Mouse (Mus musculus) heart, postnatal 0 days (tissue): ENCODE data around the gene Sap18. TPM values are rescaled to one million over a fixed set of nuclear protein-coding genes. Genes with fewer than 3 reads are reported as not detected.
"Not testable (repeated sequence)": the region's sequence is repeated elsewhere in the genome, so short reads cannot be mapped to it uniquely, and the experiment has no call there.

ENCODE experiments used
- ATAC-seq: fragments of 200-750 bp; cut with Nextera tagmentation; 2 replicates; pipeline ENCODE4 v1.8.0; 2017; ENCODE audit warnings: low read depth, moderate number of reproducible peaks, moderate library complexity; ENCODE audit not compliant: insufficient read depth
- DNase-seq: peaks from one replicate; pipeline ENCODE4 v3.0.0-alpha.2; 2016; ENCODE audit warnings: low spot score
- H3K27ac ChIP-seq: fragments of 300-500 bp; sonication (generic); 2 replicates; pipeline ENCODE4 v1.5.1; 2014; ENCODE audit warnings: low read depth, mild to moderate bottlenecking
- H3K27me3 ChIP-seq: fragments of 300-500 bp; sonication (generic); 2 replicates; pipeline ENCODE4 v1.6.1; 2014; ENCODE audit warnings: low read length, mixed read lengths; ENCODE audit not compliant: control insufficient read depth, insufficient read depth
- H3K36me3 ChIP-seq: fragments of 300-500 bp; sonication (generic); replicated peaks from 2 replicates; pipeline ENCODE4 v1.6.1; 2014; ENCODE audit warnings: low read length, mixed read lengths; ENCODE audit not compliant: control insufficient read depth, insufficient read depth
- H3K4me1 ChIP-seq: fragments of 300-500 bp; sonication (generic); 2 replicates; pipeline ENCODE4 v1.6.1; 2014; ENCODE audit warnings: antibody characterized with exemption; ENCODE audit not compliant: control insufficient read depth, insufficient read depth
- H3K4me2 ChIP-seq: fragments of 300-500 bp; sonication (generic); 2 replicates; pipeline ENCODE4 v1.6.1; 2014; ENCODE audit warnings: low read depth, mild to moderate bottlenecking, low read length, moderate library complexity
- H3K4me3 ChIP-seq: fragments of 300-500 bp; sonication (generic); 2 replicates; pipeline ENCODE4 v1.5.1; 2014; ENCODE audit warnings: low read depth, low read length
- H3K9ac ChIP-seq: fragments of 300-500 bp; sonication (generic); replicated peaks from 2 replicates; pipeline ENCODE4 v1.6.1; 2014; ENCODE audit warnings: low read depth, low read length, mixed read lengths
- H3K9me3 ChIP-seq: fragments of 300-500 bp; sonication (generic); replicated peaks from 2 replicates; pipeline ENCODE4 v1.6.1; 2016; ENCODE audit warnings: low read length; ENCODE audit not compliant: control insufficient read depth
- CTCF ChIP-seq: IDR thresholded peaks from 2 replicates; pipeline ENCODE4 v1.5.1; 2016; ENCODE audit warnings: antibody characterized with exemption, control low read depth, low read depth
- EP300 ChIP-seq: IDR thresholded peaks from 2 replicates; pipeline ENCODE4 v1.6.1; 2016; ENCODE audit warnings: antibody characterized with exemption, low read depth
- WGBS: fragments of 180-500 bp; shearing (Covaris S2); extraction: QIAGEN DNeasy Blood & Tissue Kit; methylation state at CpG from one replicate; pipeline ENCODE4 v1.1.7; 2014; 5-methylcytosine and 5-hydroxymethylcytosine counted together
- polyA plus RNA-seq: library from polyadenylated mRNA; unstranded; fragments of >200 nt; fragmentation: Nextera tagmentation; extraction: Ambion mirVana; gene quantifications from 2 replicates; pipeline ENCODE4 v1.2.1, GENCODE M21; 2015
- total RNA-seq: library from RNA; depleted of rRNA; stranded (reverse); fragments of >200 nt; gene quantifications from 2 replicates; pipeline ENCODE4 v1.2.3, GENCODE M21; 2014; ENCODE audit warnings: low replicate concordance

Sap18 gene
- total and polyA plus RNA-seq, 2 experiments from 2014 or later = 8.4 to 10.9 TPM

- 0 out of 2 replicates have a peak overlapping the region, but pooled peaks have one; percentile 87 for H3K9ac ChIP-seq
- TF ChIP-seq EP300 (no peak), CTCF (no peak)
- peak overlapping the region; percentile 91; the same call in 1 of the 2 replicates for H3K4me3 ChIP-seq
- 67% methylated on average over 1 of the region's 1 CpGs for WGBS
- H3K4me2 ChIP-seq = peak overlapping the region; percentile 89
- ATAC-seq = no peak
- H3K27me3 ChIP-seq = no peaks in the 10 kb centered on the region
- no peak for DNase-seq
- H3K27ac ChIP-seq = no peak overlapping the region
- H3K9me3 ChIP-seq = no peaks in the 10 kb centered on the region
- H3K36me3 ChIP-seq = peaks cover 6% of the 10 kb centered on the region
- H3K4me1 ChIP-seq = peaks cover 15% of the 10 kb centered on the region
Measured at GRCm38 (mm10) chr14:57827284-57827683, 29.3 kb downstream of the Sap18 start.

DNA sequence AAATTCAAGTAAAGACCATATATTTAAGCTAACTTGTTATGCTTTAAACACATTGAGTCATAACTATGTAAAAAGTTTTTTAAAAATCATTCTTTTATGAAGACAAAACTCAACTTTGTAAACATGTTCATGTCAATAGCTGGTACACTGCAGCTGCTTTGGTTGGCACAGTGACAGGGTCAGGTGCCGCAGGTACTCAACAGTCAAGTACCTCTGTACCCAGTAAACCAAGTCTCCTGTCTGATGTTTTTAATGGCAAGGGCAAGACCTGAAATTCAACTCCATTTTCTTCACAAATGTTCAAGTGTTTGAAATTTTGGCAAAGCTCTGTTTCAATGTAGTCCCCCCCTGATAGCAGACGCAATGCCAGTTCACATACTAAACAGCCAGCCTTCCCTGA, 35.5 kb downstream of the Sap18 start:
- WGBS = 91% methylated on average over 2 of the region's 2 CpGs
- DNase-seq = no peak

DNA sequence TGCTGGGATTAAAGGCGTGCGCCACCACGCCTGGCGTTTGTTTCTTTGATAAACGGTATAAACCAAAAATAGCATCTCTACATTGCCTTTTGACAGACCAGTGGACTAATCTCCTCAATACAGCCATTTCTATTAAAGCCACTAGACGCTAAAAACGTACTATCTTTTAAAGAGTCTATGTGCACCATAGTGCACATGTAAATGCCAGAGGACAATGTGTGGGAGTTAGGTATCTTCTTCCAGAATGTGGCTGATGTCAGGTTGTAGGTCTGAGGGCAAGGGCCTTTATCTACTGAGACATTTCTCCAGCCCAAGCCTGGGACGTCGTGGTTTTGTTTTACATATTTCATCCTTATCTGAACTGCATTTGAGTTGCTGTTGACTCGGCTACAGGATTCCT, 37.2 kb downstream of the Sap18 start:
- WGBS = 64% methylated on average over 10 of the region's 10 CpGs
- Histone ChIP-seq H3K27ac (no peak overlapping the region), H3K27me3 (no peaks in the 10 kb centered on the region), H3K36me3 (peaks cover 47% of the 10 kb centered on the region), H3K4me2 (no peak overlapping the region), H3K4me3 (no peak overlapping the region), H3K9ac (no peak overlapping the region), H3K4me1 (no peaks in the 10 kb centered on the region), H3K9me3 (no peaks in the 10 kb centered on the region)
- no peak for ATAC-seq
- TF ChIP-seq EP300 (no peak), CTCF (no peak)
- DNase-seq = no peak

More for the DNA sequence above, 35.5 kb downstream of the Sap18 start:
- ATAC-seq = no peak
- Histone ChIP-seq H3K36me3 (peaks cover 36% of the 10 kb centered on the region), H3K4me3 (no peak overlapping the region), H3K9ac (no peak overlapping the region), H3K27me3 (no peaks in the 10 kb centered on the region), H3K4me2 (no peak overlapping the region), H3K4me1 (no peaks in the 10 kb centered on the region), H3K9me3 (no peaks in the 10 kb centered on the region), H3K27ac (no peak overlapping the region)
- no peak for TF ChIP-seq EP300
- TF ChIP-seq CTCF = no peak

DNA sequence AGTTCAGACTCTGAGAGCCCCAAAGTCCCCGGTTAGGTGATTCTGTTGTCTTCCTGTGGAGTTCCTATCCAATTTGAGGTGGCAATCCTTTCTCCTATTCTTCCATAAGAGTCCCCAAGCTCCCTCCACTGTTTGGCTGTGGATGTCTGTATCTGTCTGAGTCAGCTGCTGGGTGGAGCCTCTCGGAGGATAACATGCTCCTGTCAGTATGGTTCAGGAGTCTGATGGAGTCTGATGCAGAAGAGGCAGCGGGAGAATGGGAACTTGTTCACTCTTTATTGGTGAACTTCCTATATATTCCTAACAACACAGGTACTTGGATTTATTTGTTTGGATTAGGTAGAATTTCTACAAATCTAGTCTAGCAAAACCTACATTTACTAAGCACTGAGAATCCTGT, 46.6 kb downstream of the Sap18 start:
- Histone ChIP-seq H3K36me3 (peaks cover 51% of the 10 kb centered on the region), H3K27me3 (no peaks in the 10 kb centered on the region), H3K4me3 (no peak overlapping the region), H3K4me2 (no peak overlapping the region), H3K27ac (no peak overlapping the region), H3K9ac (no peak overlapping the region), H3K4me1 (no peaks in the 10 kb centered on the region), H3K9me3 (no peaks in the 10 kb centered on the region)
- TF ChIP-seq EP300 = no peak
- no peak for TF ChIP-seq CTCF
- no peak for DNase-seq
- 86% methylated on average over 3 of the region's 3 CpGs for WGBS
- no peak for ATAC-seq

- H3K4me3 ChIP-seq, H3K9me3 ChIP-seq, ATAC-seq, H3K9ac ChIP-seq, H3K4me1 ChIP-seq, H3K4me2 ChIP-seq, DNase-seq, H3K27me3 ChIP-seq, H3K27ac ChIP-seq: not testable (repeated sequence)
- WGBS = 84% methylated on average over 5 of the region's 5 CpGs
- peaks cover 35% of the 10 kb centered on the region for H3K36me3 ChIP-seq
Measured at GRCm38 (mm10) chr14:57848061-57848460, 50.1 kb downstream of the Sap18 start.

GRCm38 (mm10) chr14:57848646-57849045, 50.7 kb downstream of the Sap18 start:
- peaks cover 35% of the 10 kb centered on the region for H3K36me3 ChIP-seq
- WGBS = 94% methylated on average over 2 of the region's 2 CpGs
- ATAC-seq = no peak

More at GRCm38 (mm10) chr14:57848646-57849045, 50.7 kb downstream of the Sap18 start:
- Histone ChIP-seq H3K4me1 (no peaks in the 10 kb centered on the region), H3K4me3 (no peak overlapping the region), H3K27me3 (no peaks in the 10 kb centered on the region), H3K4me2 (no peak overlapping the region), H3K9me3 (no peaks in the 10 kb centered on the region), H3K9ac (no peak overlapping the region), H3K27ac (no peak overlapping the region)
- no peak for DNase-seq
- TF ChIP-seq CTCF = no peak
- TF ChIP-seq EP300 = no peak
